Mouse (Mus musculus) erythroblast, embryonic 14.5 days (primary cell): ENCODE measurements around the gene Aoc3.

Experiments
- GATA1 ChIP-seq: IDR thresholded peaks from 2 replicates; pipeline ENCODE4 v1.6.1; 2012; ENCODE audit warnings: low read length, inconsistent platforms, mixed read lengths
- TAL1 ChIP-seq: IDR thresholded peaks from 3 replicates; pipeline ENCODE4 v1.6.1; 2012; ENCODE audit warnings: low read length, inconsistent platforms, mixed read lengths

DNA sequence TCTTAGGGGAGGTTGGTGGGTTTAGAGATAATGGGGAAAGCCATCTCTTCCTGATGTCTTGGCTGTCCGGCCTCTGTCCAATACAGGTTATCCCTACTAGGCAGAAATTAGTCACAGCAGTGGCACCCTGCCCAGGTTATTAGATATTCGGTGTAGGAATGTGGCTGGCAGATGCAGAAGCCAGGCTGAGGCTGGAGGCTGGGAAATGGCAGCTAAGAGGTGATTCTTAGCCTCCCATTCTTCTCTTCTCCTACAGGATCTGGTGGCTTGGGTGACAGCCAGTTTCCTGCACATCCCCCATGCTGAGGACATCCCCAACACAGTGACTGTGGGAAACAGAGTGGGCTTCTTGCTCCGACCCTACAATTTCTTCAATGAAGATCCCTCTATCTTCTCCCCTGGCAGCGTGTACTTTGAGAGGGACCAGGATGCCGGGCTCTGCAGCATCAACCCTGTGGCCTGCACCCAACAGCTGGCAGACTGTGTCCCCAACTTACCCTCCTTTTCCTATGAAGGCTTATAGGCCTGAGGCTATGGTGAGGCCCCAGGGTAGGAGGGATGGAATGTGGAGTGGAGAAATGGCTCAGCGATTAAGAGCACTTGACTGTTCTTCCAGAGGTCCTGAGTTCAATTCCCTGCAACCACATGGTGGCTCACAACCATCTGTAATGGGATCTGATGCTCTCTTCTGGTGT is 1.3 kb upstream of the Aoc3 start:
- TF ChIP-seq GATA1 (no peak), TAL1 (no peak)
